Mouse (Mus musculus) brain, embryonic 14.5 days (tissue): ENCODE results near the gene Nfam1. TPM values are rescaled to one million over a fixed set of nuclear protein-coding genes. Genes with fewer than 3 reads are reported as not detected.

Experiments
- DNase-seq: peaks from one replicate; pipeline ENCODE4 v3.0.0-alpha.2; 2011; ENCODE audit warnings: low read depth
- CTCF ChIP-seq: fragments of 200-500 bp; IDR thresholded peaks from 2 replicates; pipeline ENCODE4 v1.5.1; 2012; ENCODE audit warnings: inconsistent platforms, mild to moderate bottlenecking, moderate library complexity, borderline replicate concordance; ENCODE audit not compliant: insufficient read depth, insufficient read length; ENCODE audit errors: extremely low read depth
- POLR2A ChIP-seq: fragments of 200-500 bp; IDR thresholded peaks from 2 replicates; pipeline ENCODE4 v1.6.1; 2012; ENCODE audit warnings: mild to moderate bottlenecking, inconsistent platforms, borderline replicate concordance; ENCODE audit not compliant: poor library complexity, insufficient read depth, insufficient read length, severe bottlenecking; ENCODE audit errors: extremely low read depth
- polyA plus RNA-seq: library from polyadenylated mRNA; depleted of rRNA; stranded (reverse); fragments of >200 nt; gene quantifications from 2 replicates; pipeline ENCODE4 v1.2.3, GENCODE M21; 2012

Nfam1 gene
- polyA plus RNA-seq, 1 experiment: 2.1 TPM

- TF ChIP-seq CTCF: no peak
- no peak for TF ChIP-seq POLR2A
Measured at GRCm38 (mm10) chr15:82963090-82963489, 70.0 kb downstream of the Nfam1 start.

DNA sequence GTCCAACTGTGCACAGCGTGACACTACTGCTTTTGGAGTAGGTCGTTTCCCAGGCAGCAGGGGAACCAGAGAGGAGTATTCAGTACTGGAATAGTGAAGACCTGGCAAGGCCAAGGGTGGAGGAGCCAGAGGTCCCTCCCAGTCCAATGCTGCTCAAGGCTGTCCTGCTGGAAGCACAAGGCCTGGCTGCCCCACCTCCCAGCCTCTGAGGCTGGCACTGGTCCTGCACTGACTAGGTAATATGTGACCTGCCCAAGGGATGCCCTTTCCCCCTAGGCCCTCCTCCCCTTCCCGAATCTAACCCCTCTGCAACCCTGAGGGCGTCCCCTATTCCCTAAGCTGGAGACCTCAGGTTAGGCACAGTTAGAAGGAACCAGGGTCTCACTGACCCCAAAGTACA lies 70.6 kb downstream of the Nfam1 start:
- no peak for DNase-seq
- no peak for TF ChIP-seq POLR2A
- TF ChIP-seq CTCF: no peak

More at GRCm38 (mm10) chr15:82963090-82963489, 70.0 kb downstream of the Nfam1 start:
- DNase-seq: peak; percentile 43

- DNase-seq: peak; percentile 81
- TF ChIP-seq POLR2A (no peak), CTCF (no peak)
Measured at GRCm38 (mm10) chr15:82960786-82961561, 72.1 kb downstream of the Nfam1 start.

DNA sequence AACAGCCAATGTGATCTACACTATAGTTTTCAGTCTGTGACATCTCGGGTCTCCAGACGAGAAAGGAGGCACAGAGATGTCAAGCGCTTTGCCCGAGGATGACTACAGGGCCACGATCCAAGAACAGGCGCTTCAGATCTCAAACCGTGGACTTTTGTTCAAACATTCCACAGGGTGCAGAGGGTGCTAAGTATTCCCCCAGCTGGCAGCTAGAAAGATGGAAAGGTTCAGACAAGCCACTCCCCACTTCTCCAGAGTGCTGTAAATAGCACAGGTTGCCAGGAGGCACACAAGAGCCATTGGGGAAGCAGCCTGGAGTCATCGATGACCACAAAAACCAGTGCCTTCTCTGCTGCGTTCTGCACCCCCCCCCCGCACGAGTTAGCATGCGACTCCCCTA lies 74.0 kb downstream of the Nfam1 start:
- no peak for DNase-seq

DNA sequence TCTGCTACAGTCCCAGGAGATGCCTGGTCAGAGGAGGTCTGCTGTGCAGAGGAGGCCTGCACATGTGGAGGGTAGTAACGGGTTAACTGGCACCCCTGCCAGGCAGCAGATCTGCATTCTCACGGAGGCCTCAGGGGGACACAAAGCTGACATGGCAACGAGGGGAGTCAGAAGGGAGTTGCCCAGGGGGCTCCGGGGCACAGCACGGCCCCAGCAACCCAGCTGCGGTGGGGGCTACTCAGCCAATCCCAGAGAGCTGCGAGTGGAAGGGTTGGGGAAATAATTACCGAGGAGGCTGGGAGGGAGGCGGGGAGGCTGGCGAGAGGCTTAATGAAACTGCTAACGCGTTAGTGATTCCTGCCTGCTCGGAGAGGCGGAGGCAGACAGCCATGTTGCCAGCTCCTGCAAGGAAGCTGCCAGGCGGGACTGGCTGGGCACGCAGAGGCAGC lies 74.8 kb downstream of the Nfam1 start:
- TF ChIP-seq CTCF (no peak), POLR2A (no peak)
- DNase-seq: peak; percentile 94

More for the DNA sequence above, 74.0 kb downstream of the Nfam1 start:
- TF ChIP-seq CTCF: no peak

DNA sequence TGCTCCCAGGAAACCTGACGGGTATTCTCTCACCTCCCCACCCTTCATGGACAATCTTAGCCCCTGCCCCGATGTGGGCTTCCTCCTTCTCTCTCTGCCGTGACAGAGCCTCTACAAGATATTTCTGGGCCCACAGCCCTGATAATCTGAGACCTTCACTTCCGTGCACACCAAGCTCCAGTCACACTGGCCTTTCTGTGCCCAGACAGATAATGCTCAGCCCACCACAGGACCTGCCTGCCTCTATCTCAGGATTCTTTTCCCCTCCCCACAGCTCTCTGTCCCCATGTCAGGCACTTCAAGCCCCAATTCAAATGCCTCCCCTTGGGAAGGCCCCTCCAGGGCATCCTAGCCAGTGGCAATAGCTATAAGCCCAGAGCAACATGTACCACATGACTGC lies 76.4 kb downstream of the Nfam1 start:
- TF ChIP-seq POLR2A (no peak), CTCF (no peak)
- DNase-seq: no peak

GRCm38 (mm10) chr15:82956310-82956709 lies 76.8 kb downstream of the Nfam1 start:
- no peak for DNase-seq
- no peak for TF ChIP-seq POLR2A
- TF ChIP-seq CTCF: no peak

DNA sequence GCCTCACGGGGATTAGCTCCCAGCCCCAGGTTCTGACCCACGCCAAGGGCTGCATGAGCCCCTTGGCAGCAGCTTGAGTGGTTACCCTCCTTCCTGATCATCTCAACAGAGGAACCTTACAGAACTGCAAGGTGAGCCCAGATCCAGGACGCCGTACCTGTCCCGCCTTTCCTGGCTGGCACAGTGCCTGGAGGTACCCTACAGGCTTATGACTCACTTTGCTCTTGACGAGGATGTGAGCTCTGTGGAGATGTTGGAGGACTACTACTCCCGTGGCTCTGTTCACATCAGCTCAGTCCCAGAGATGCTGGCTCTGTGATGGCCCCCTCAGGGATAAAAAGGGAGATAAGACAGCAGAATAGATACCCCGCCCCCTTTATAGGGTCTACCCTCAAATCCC lies 77.8 kb downstream of the Nfam1 start:
- TF ChIP-seq CTCF: no peak
- no peak for TF ChIP-seq POLR2A

GRCm38 (mm10) chr15:82954034-82954433 lies 79.1 kb downstream of the Nfam1 start:
- TF ChIP-seq CTCF (no peak), POLR2A (no peak)
- DNase-seq: no peak

More for the DNA sequence above, 77.8 kb downstream of the Nfam1 start:
- no peak for DNase-seq

GRCm38 (mm10) chr15:82953096-82953495 lies 80.0 kb downstream of the Nfam1 start:
- TF ChIP-seq POLR2A (no peak), CTCF (no peak)
- peak; percentile 83 for DNase-seq

GRCm38 (mm10) chr15:82952292-82952705 lies 80.8 kb downstream of the Nfam1 start:
- peak; percentile 93 for DNase-seq
- TF ChIP-seq POLR2A (no peak), CTCF (peak; percentile 5; the same call in 1 of the 2 replicates)

- TF ChIP-seq CTCF: no peak
- TF ChIP-seq POLR2A: no peak
- DNase-seq: no peak
Measured at GRCm38 (mm10) chr15:82950246-82950645, 82.9 kb downstream of the Nfam1 start.
